Mouse (Mus musculus) frontal cortex, adult 2 months (tissue): Measurements from ENCODE around the gene Taf1b. TPM values are rescaled to one million over a fixed set of nuclear protein-coding genes. Genes with fewer than 3 reads are reported as not detected.
"Not testable (repeated sequence)": the region's sequence is repeated elsewhere in the genome, so short reads cannot be mapped to it uniquely, and the experiment has no call there.

Experiments used
- DNase-seq, 2 experiments: peaks; one replicate each; pipeline ENCODE4 v3.0.0; 2022; ENCODE audit warnings: low spot score in 1 of 2; ENCODE audit errors: extremely low spot score in 1 of 2
- polyA plus RNA-seq: library from polyadenylated mRNA; depleted of rRNA; stranded (reverse); fragments of >200 nt; gene quantifications from 2 replicates; pipeline ENCODE4 v1.2.3, GENCODE M21; 2012; rRNA removed

The Taf1b gene
- 20.1 and 23.7 TPM in 2 replicates for polyA plus RNA-seq

DNA sequence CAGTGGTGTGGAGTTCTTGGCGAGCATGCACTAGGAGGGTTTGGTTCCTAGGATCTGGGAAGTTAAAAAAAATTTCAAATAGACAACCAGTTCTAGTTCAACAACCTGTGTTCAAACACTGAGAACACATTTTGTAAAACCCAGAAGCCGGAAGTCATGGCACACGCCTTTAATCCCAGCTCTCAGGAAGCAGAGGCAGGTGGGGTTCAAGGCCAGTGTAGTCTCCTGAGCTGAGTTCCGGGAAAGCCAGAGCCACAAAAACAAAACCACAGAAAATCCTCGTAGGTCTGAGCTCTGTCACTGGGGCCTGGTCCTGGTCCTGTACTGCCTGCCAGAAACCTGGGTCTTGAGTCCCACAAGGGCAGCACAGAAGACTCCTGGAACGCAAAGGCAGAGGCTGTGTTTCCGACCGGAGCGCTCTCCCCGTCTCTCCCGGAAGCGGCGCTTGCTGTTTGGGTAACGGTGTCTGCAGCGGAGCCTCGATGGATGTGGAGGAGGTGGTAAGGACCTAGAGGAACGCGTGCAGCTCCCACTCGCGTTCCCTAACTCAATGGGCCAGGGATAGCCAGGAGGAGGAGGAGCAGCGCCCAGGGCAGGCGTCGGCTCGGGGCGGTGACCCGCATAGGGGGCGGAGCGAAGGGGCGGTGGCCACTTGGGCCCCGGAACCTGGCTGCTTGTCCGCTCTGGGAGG is at the start of gene Taf1b:
TSS of gene Taf1b (plus strand) at position 210 of the 691 bp plus-strand sequence.
- DNase-seq, result peak; percentile 60 to 83

DNA sequence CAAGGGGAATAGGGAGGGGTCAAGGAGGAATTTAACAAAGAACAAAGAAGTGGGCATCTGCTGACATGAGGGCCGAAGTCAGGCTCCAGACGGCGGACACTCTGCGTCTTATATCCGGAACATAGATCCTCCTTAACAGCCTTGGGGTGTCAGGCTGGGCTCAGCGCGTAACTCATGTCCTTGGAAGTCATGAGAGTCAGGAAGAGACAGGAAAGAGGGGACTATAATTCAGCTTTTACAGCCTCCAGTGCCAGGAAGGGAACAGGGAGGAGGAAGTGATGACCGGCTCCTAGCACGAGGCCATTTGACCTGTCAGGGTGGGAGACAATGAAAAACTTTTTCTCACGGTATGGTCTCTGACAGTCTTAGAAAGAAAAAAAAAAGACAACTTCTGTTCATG is 37.8 kb upstream of the Taf1b start:
- DNase-seq, result no peak

DNA sequence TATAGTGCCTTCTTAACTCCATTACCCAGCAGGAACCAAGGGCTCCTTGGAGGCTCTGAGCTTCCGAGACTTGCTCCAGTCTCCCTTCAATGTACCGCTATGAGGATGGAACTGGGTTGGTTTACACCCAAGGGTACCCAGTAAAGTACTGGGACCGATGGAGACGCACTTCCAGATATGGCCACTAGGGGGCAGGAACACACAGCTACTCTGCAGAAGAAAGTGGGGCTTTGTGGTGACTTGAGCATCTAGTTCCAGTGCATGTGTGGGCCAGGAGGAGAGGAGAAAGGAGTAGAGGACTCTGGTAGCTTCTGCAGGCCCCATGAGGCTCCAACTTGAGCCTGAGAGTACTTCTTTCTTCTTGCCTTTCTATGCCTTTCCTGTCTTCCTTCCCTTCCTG is 36.0 kb upstream of the Taf1b start:
- peak in 1 of 2 experiments; percentile 20 for DNase-seq

- peak in 1 of 2 experiments; percentile 21 for DNase-seq
Observed at GRCm38 (mm10) chr12:24463490-24463889, 34.7 kb upstream of the Taf1b start.

GRCm38 (mm10) chr12:24468966-24469365 is 29.2 kb upstream of the Taf1b start:
- DNase-seq, result no peak

DNA sequence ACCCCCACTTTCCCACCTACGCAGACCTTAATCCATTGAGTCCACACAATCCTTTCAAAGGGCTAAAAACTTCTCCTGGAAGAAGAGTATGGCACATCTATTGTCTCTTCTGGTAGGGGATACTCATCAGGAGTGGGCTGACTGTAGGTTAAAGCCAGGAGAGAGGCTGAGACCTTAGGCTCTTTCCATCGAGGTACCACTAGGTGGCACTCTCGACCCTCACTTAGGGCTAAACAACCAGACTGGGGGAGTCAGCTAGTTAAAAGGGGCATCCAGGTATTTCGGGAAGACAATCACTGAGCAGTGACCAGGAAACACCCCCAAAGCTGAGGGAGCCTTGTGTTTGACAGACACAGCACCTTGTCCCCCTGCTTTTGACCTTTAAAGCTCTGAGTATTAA is 27.2 kb upstream of the Taf1b start:
- DNase-seq, result peak in 1 of 2 experiments; percentile 63

DNA sequence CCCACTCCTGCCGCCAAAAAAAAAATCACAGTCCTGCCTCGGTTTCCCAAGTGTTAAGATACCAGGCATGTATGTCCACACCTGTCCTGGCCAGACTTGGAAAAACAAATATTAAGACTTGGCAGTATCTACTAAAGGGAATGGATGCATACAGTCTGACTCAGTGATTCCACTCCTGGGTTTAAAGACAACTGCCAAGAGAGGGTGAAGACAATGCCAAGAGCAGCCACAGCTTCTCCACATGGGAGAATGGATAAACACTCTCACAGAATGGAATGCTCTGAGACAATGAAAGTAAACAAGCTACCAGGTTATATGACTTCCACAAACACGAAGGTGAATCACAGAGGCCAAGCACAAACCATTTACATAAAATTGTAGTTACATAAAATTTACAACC is 24.9 kb upstream of the Taf1b start:
- no peak for DNase-seq

DNA sequence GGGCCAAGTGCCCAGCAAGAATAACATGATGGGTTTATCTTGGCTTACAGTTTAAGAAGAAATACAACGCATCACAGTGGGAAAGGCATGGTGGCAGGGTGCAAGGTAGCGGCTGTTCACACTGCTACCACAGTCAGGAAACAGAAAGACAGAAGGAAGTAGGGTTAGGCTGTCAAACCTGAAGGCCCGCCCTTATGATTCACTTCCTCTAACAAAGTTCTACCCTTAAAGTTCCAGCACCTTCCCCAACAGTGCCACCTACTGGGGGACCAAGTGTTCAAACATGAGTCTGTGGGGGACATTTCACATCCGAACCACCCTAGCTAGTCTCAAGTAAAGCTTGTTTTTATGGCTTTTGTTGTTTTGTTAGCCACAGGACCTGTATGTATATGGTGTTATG is 13.2 kb upstream of the Taf1b start:
- DNase-seq, result no peak

GRCm38 (mm10) chr12:24486882-24487281 is 11.3 kb upstream of the Taf1b start:
- no peak for DNase-seq

- DNase-seq, result not testable (repeated sequence)
Observed at GRCm38 (mm10) chr12:24492507-24492906, 5.7 kb upstream of the Taf1b start.

DNA sequence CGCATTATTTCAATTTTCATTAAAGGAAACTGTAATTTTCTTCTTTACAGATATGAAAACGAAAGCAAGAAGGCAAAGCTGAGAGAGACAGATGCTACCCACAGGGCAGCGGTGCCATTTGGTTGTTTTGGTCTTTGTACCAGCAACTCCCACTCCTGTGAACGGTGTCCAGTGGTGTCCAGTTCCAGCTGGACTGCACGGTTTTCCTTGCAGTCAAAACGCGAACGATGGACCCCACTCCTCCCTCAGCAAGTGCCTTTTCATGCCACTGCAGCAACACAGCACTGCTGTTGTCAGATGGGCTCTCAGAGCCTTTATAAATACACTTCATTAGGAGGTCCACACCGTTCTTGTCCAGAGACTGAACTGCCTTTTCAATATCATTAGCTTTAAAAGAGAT is 5.1 kb upstream of the Taf1b start:
- no peak for DNase-seq

DNA sequence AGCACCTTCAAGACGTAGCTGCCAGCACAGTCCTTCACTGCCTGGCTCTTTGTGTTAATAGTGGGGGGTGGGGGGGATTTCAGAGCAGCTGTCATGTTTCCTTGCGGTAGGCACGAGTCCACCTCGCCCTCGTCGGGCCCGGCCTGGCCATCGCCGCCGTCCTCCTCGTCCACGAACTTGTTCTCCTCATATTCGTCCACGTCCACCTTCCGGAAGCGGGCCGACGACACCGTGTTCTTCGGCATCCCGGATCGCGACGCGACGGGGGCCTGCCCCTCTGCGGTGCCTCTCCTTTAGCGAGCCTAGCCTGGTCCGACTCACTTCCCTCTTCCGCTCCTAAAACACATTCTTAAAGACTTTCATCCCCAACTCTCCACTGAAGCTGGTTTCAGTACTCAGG is 4.7 kb upstream of the Taf1b start:
- DNase-seq, result no peak

DNA sequence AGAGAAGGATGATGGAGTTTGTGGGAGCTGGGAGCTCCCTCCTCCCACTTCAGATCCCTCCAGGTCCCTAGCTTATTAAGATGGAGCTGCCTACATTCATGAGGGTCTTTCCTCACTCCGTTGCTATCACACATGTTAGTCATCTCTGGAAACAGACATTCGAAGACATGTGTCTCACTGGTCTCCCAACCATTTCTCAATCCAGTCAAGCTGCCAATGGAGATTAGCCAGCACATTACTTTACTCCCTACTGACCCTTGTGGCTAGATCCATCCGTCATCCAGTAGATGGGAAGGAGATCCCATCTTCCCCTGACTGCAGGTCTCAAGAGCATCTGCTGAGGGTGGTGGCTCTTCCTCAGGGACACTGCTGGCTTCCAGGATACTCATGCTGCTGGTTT is 3.4 kb upstream of the Taf1b start:
- DNase-seq, result not testable (repeated sequence)

- DNase-seq, result not testable (repeated sequence)
Observed at GRCm38 (mm10) chr12:24498841-24499485, 804 bp downstream of the Taf1b start.

DNA sequence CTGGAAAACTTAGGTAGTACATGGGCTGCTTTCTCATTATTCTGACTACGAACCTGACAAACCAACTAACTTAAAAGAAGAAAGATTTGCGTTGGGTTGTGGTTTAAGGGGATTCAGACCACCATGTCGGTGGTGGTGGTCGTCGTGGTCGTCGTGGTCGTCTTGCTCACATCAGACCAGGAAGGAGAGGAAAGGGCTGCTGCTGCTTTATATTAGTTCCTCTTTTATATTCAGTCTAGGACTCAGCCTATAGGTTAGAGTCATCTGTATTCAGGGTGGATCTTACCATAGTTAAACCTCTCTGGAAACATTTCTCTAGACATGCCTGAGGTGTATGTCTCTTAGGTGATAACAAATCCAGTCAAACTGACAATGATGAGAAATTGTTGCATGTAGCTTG is 19.0 kb downstream of the Taf1b start:
- DNase-seq, result no peak

- DNase-seq, result no peak
Observed at GRCm38 (mm10) chr12:24521076-24521475, 22.9 kb downstream of the Taf1b start.

DNA sequence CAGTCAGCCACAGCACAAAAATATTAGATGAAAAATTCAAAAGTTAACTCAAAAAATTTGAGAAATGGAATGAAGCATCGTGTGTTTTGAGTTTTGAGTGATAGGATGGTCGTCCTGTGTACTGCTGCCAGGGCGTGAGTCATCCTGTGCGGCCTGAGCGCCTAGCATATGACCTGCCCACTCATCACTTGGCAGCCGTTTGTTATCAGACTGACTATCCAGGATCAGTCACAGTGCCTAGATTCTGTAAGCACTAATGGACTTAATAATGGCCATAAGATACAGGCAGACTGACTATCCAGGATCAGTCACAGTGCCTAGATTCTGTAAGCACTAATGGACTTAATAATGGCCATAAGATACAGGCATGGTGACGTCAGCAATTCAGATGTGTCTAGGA is 26.9 kb downstream of the Taf1b start:
- DNase-seq, result not testable (repeated sequence)

DNA sequence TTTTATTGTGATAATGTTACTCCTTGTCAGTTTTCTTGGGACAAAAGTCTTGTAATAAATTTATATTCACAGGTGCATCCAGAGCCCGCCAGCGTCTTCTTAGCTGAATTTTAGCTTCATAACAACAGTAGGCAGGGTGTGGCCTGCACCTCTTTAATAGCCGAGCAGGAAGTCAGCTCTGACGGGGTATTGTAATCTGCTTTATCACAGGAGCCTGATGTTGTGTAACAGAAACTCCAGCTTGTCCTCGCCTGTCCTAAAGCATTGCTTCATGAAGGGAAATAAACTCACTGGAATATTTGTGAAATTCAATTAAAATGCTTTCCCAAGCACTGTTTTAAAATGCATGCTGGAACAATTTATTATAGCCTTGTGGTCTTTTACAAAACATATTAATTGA is 38.2 kb downstream of the Taf1b start:
- DNase-seq, result no peak

DNA sequence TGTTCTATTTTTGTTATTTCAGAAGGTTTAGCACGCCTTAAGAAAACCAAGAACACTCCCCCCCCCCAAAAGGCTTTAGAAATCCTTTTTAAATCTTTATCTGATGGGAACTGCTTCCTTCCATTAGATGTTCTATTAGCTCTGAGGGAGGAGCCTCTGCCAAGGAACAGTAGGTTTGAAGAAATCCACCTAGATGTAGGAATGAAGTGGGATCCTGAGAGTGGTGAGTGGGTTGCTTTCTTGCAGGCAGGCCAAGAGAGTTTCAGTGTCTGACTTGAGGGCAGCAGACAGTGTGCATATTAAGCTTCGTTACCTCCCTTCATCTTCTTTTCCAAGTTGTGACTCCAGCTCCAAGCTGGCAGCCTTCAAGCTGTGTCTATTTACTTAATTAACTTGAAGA is 39.0 kb downstream of the Taf1b start:
- DNase-seq, result peak in 1 of 2 experiments; percentile 25

GRCm38 (mm10) chr12:24537965-24538364 is 39.8 kb downstream of the Taf1b start:
- peak in 1 of 2 experiments; percentile 78 for DNase-seq

- peak; percentile 22 to 46 for DNase-seq
Observed at GRCm38 (mm10) chr12:24541426-24542154, 43.4 kb downstream of the Taf1b start.

GRCm38 (mm10) chr12:24547686-24548085 is 49.5 kb downstream of the Taf1b start:
- DNase-seq, result no peak
